Mouse (Mus musculus) 416B (cell line): ENCODE results near the gene Proser3.

Source experiments
- DNase-seq: peaks from one replicate; pipeline ENCODE4 v3.0.0; 2011; ENCODE audit warnings: low read depth

The Proser3 gene

GRCm38 (mm10) chr7:30552102-30553020 is at the start of gene Proser3, which contains the start of gene Hspb6:
Proser3 (minus strand) TSS chr7:30552299.
Hspb6 (plus strand) TSS chr7:30552178.
- DNase-seq: peak; percentile 100

GRCm38 (mm10) chr7:30600651-30601050 is 48.6 kb upstream of the Proser3 start:
- DNase-seq: no peak

DNA sequence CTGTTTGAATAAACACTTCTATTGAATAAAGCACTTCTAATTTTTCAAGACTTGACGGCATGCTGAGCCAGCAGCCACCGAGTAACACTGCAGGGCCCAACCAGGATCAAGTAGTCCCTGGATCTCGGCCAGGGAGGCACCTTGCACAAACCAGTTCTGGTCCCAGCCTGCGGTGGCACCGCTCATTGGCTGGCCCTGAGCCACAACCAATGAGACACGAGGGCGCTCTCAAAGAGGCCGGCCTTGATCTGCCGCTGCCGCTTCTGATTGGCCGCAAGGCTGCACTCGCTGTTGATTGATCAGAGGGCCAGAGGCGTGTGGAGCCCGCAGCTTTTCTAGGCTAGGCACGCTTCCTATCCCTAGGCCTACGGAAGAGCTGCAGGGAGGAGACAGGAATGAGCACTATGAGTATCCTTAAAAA is 47.8 kb upstream of the Proser3 start:
- DNase-seq: no peak

DNA sequence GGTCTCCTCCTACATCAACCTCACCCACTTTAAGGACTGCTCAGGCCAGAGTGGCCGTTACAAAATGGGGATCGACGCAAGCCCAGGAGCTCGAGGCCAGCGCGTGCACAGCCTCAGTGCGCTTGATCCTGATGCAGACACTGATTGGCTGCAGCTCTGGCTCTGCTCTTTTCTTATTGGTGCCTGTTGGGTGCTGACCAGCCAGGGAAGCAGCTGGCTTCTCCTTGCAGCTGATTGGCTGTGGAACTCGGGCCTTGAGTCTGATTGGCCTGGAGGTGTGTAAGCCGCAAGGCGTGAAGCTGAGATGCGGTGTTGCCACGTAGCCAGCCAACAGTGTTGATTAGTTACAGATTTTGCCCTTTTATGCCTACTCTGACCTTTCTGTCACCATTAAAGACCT is 46.7 kb upstream of the Proser3 start, which contains the start of gene Zbtb32:
Zbtb32 (minus strand) TSS at position 124 of the 400 bp plus-strand sequence.
- DNase-seq: no peak

DNA sequence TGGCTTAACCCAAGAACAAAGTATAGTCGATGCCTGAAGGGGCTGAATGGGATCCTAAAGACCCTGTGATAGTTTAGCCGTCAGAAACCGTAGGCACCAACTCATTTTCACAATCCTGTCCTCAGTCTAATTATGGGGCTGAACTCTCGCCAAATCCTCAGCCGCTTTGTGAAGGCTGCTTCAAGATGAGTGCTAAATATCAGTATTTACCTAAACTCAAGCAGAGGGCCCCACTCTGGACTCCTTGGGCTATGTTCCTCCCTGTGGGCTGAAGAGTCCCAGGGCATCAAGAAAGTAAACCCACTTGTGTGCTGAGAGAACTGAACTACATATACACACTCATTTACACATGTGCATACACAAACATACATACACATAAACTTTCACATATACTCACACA is 44.7 kb upstream of the Proser3 start:
- no peak for DNase-seq

DNA sequence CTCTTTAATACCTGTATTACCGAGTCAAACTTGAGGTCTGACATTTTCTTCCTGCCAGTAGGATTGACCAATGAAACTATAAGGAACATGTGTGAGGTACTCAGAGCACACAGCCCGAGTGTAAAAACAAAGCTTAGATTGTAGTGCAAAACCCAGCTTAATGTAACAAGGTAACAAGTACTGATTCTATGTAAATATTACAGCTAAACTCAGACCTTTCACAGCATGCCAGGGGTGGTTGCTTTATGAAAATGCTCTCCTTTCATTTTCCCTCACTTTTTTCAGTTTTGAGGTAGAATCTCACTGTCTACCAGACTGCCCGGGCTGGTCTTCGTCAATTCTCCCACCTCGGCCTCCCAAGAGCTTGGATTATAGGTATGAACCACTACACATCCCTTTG is 44.0 kb upstream of the Proser3 start:
- no peak for DNase-seq

- no peak for DNase-seq
Measured at GRCm38 (mm10) chr7:30594510-30595024, 42.5 kb upstream of the Proser3 start.

GRCm38 (mm10) chr7:30593579-30594509 is 41.7 kb upstream of the Proser3 start:
- DNase-seq: no peak

- DNase-seq: no peak
Measured at GRCm38 (mm10) chr7:30592772-30593423, 40.8 kb upstream of the Proser3 start.

- no peak for DNase-seq
Measured at GRCm38 (mm10) chr7:30591605-30591951, 39.5 kb upstream of the Proser3 start.

- DNase-seq: no peak
Measured at GRCm38 (mm10) chr7:30590927-30591604, 39.0 kb upstream of the Proser3 start.

DNA sequence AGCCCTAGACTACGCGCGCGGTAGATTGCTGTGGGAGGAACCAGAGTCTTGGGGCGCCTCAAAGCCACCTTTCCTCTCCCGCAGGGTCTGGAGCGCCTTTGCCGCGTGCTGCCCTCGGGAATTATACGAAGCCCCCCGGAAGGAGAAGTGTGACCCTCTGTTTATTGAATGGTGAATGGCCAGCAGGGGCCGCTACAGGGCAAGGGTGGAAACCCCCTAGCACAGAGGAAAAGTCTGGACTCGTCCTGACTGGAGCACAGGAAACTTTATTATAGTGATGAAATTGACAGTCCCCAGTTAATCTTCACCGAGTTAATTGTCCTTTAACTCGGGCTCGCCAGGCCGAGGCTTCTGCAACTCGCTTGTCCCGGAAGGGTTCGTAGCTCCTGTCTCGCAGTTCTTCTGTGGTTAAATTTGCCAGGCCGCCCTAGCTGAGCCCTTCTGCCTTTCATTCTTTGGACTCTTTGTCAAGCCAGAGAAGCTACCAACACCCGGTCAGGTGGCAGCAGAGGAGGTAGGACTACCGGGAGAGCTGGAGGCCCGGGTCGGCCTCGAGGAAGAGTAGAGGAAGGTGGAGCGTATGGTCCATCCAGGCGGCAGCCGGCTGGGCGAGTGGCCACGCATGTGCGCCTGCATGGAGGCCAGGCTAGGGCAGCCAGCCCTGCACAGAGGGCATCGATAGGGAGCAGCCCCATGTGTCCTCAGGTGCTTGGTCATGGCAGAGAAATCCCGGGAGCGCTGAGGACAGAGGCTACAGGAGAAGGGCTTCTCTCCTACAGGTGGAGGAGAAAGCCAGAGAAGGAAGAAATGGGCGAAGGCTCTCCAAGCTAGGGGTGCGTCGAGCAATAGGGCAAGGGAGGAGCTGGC is 37.6 kb upstream of the Proser3 start:
- peak; percentile 85 for DNase-seq

DNA sequence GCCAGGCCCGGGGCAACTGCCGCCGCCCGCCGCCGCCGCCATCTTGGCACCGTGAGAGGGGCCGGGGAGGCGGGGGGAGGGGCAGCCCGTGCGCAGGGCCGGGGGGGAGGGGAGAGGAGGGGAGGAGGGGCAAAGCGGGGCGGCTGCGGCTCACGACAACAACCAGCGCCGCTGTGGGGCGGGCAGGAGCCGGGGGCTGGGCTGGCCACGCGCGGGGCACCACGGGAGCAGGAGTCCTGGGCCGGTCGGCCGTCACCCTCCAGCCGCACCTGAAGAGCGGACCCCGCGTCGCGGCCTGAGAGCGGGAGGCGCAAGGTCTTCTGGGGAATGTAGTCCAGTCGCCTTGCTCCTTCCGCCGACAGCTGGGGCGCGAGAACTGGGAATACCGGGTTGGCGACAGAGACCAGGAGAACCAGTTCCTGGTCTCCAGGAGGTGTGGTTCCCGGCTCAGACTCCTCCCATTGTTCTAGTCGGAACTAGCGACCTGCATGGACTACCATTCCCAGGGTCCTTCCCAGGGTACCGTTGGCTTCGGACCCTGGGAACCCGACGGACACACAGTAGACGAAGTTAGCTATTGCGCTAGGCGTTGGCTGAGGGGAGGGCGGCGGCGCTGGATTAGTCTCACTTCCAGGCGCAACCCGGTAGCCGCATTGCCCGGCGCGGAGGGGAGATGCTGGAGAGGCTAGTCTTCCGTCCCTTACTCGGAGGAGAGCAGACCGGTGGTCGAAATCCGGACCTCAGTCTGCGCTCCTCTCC is 36.8 kb upstream of the Proser3 start, which contains the start of gene Kmt2b:
Kmt2b (minus strand) TSS at position 51 of the 759 bp plus-strand sequence.
- peak; percentile 96 for DNase-seq

DNA sequence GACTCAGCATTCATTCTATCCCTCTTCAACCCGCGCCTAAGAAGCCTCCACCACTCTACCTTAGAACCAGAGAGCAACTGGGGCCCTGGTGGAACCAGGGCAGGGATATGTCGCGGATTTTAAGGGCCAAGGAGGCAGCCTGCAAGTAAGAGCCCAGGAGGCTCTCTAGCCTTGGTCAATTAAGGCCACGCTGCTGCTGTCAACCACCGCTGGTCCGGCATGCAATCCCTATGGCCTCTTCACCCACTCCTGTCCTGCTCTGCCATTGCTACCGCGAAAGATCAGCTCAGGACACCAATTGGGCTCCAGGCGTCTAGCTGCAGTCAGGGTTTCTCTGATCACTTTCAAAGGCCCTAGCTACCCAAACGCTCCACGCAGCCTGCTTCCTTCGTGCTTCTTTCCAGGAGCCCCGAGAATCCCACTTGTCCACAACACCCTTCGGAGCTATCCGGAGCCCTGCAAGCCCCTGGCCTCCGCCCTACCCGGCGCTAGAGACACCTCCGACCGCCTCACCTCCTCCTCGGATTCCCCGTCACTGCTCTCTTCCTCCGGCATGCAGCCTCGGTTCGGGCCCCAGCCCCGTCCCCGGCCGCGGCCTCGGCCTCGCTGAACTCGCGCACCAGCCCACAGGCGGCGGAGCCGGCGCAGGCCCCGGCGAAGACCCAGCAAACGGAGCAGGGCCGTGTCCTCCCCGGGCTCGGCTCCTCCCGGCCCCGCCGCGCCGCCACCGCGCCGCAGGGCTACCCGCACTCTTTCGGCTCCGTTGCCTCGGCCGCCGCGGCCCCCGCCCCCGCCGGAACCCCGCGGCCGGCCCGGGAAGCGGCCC is 36.0 kb upstream of the Proser3 start:
- DNase-seq: peak; percentile 37

- no peak for DNase-seq
Measured at GRCm38 (mm10) chr7:30586455-30587020, 34.4 kb upstream of the Proser3 start.

DNA sequence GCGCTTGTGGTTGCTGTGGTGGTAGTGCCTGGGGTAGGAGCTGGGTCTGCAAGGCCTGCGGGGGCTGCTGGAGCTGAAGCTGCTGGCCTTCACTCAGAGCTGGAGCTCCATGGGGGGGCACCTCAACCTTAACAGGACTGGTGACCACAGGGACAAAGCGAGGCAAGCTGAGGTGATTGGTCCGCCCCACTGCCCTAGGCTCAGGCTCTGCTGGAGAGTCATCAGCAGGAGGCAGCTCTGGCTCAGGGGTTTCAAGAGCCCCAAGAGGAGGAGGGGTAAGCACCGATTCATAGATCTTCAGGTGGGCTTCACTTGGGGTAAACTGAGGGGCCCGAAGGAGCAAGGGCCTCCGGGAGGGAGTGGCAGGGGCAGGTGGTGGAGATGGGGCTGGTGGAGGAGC is 33.1 kb upstream of the Proser3 start:
- DNase-seq: no peak

DNA sequence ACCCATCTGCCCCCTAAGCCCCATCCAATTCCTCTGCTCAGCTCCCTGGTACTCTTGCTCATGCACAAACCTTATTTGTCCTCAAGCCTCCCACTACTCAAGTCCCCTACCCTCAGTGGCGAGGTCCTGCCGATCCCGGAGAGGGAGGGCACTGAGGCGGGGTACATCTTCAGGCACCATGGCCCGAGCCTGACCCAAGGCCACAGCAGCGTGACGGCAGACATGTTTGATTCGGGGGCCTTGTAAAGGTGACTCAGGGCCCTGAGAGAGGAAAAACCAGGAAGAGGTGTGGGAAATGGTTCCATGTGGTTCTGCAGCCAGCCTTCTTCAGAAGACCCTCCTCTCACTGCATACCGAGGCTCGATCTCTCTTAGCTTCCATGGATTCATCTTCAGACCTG is 32.2 kb upstream of the Proser3 start:
- DNase-seq: no peak

DNA sequence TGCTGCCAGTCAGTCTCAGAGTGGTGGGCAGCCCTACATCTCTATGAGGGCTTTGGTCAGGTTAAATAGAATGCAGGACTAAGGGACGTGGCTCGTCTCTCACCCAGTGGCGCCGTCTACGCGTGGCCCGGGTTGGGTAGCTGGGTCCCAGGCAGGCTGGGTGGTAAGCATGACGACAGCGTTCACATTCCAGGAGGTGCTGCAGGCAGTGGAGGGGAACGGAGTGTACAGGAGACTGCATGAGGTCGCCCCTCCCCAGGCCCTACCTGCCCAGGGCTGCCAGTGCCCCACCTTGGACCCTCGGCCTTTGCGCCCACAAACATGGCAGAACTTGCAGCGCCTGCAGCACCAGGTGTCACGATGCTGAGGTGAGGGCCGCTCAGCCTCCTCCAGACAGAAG is 29.4 kb upstream of the Proser3 start:
- DNase-seq: no peak
